Mouse (Mus musculus) spleen, adult 18-20 months (tissue): Measurements from ENCODE around the gene Hnrnpl.

ENCODE experiments used
- DNase-seq, 2 experiments: peaks; one replicate each; pipeline ENCODE4 v3.0.0; 2022; ENCODE audit warnings: mixed read lengths in 2 of 2

The Hnrnpl gene

GRCm38 (mm10) chr7:28812949-28813348 is 4.6 kb downstream of the Hnrnpl start:
- DNase-seq, result no peak

GRCm38 (mm10) chr7:28814306-28815034 is 6.1 kb downstream of the Hnrnpl start:
- DNase-seq, result no peak

GRCm38 (mm10) chr7:28815230-28815629 is 6.9 kb downstream of the Hnrnpl start:
- DNase-seq, result no peak

- peak; percentile 60 to 61 for DNase-seq
Measured at GRCm38 (mm10) chr7:28816201-28816600, 7.9 kb downstream of the Hnrnpl start.

- DNase-seq, result no peak
Measured at GRCm38 (mm10) chr7:28816920-28817319, 8.6 kb downstream of the Hnrnpl start.

- no peak for DNase-seq
Measured at GRCm38 (mm10) chr7:28817524-28817923, 9.2 kb downstream of the Hnrnpl start.

- DNase-seq, result no peak
Measured at GRCm38 (mm10) chr7:28817957-28818356, 9.6 kb downstream of the Hnrnpl start.

GRCm38 (mm10) chr7:28818436-28818835 is 10.1 kb downstream of the Hnrnpl start:
- no peak for DNase-seq

GRCm38 (mm10) chr7:28818861-28819452 is 10.6 kb downstream of the Hnrnpl start:
- DNase-seq, result no peak

GRCm38 (mm10) chr7:28819571-28819970 is 11.2 kb downstream of the Hnrnpl start:
- no peak for DNase-seq

GRCm38 (mm10) chr7:28820358-28821260 is 12.3 kb downstream of the Hnrnpl start:
- DNase-seq, result no peak

- DNase-seq, result no peak
Measured at GRCm38 (mm10) chr7:28821261-28821831, 13.0 kb downstream of the Hnrnpl start.

- no peak for DNase-seq
Measured at GRCm38 (mm10) chr7:28822556-28822955, 14.2 kb downstream of the Hnrnpl start.

- DNase-seq, result no peak
Measured at GRCm38 (mm10) chr7:28822993-28823903, 14.9 kb downstream of the Hnrnpl start.

GRCm38 (mm10) chr7:28823932-28824331 is 15.6 kb downstream of the Hnrnpl start:
- no peak for DNase-seq

- DNase-seq, result peak; percentile 78 to 87
Measured at GRCm38 (mm10) chr7:28824941-28825685, 16.8 kb downstream of the Hnrnpl start, which contains the start of gene Ech1. Ech1 (plus strand) TSS chr7:28825217.

- no peak for DNase-seq
Measured at GRCm38 (mm10) chr7:28825686-28826401, 17.5 kb downstream of the Hnrnpl start.

- no peak for DNase-seq
Measured at GRCm38 (mm10) chr7:28826402-28826772, 18.0 kb downstream of the Hnrnpl start.

GRCm38 (mm10) chr7:28827338-28827737 is 19.0 kb downstream of the Hnrnpl start:
- DNase-seq, result no peak

GRCm38 (mm10) chr7:28829821-28830220 is 21.5 kb downstream of the Hnrnpl start:
- DNase-seq, result no peak

GRCm38 (mm10) chr7:28830981-28831380 is 22.6 kb downstream of the Hnrnpl start:
- DNase-seq, result no peak
